Mouse (Mus musculus) liver, postnatal 0 days (tissue): Measurements from ENCODE around the gene Ifi47.
"Not testable (repeated sequence)": the region's sequence is repeated elsewhere in the genome, so short reads cannot be mapped to it uniquely, and the experiment has no call there.

Experiments
- CTCF ChIP-seq: sonication (generic); IDR thresholded peaks from 2 replicates; pipeline ENCODE4 v1.5.1; 2016; ENCODE audit warnings: antibody characterized with exemption, low read depth
- EP300 ChIP-seq: IDR thresholded peaks from 2 replicates; pipeline ENCODE4 v1.6.1; 2016; ENCODE audit warnings: antibody characterized with exemption, low read depth, mild to moderate bottlenecking

- not testable (repeated sequence) for TF ChIP-seq CTCF, EP300
Observed at GRCm38 (mm10) chr11:49051093-49051891, 25.1 kb upstream of the Ifi47 start, which contains the start of gene 9930111J21Rik2.
